Mouse (Mus musculus) bone marrow macrophage, adult 2 months (primary cell): ENCODE results near the gene Gphb5.

Experiments used
- CTCF ChIP-seq: IDR thresholded peaks from 2 replicates; pipeline ENCODE4 v1.5.1; 2012; ENCODE audit warnings: low read depth, mild to moderate bottlenecking, low read length, moderate library complexity
- POLR2A ChIP-seq: IDR thresholded peaks from 2 replicates; pipeline ENCODE4 v1.6.1; 2012; ENCODE audit warnings: mild to moderate bottlenecking, low read depth, low read length, borderline replicate concordance

- TF ChIP-seq POLR2A = no peak
- TF ChIP-seq CTCF = no peak
Observed at GRCm38 (mm10) chr12:75391526-75391925, 25.1 kb downstream of the Gphb5 start.
